Mouse (Mus musculus): Measurements from ENCODE around the gene Tmem30b.
A peak's percentile ranks its signal among the peaks of the same experiment; 100 is the strongest.

The Tmem30b gene

DNA sequence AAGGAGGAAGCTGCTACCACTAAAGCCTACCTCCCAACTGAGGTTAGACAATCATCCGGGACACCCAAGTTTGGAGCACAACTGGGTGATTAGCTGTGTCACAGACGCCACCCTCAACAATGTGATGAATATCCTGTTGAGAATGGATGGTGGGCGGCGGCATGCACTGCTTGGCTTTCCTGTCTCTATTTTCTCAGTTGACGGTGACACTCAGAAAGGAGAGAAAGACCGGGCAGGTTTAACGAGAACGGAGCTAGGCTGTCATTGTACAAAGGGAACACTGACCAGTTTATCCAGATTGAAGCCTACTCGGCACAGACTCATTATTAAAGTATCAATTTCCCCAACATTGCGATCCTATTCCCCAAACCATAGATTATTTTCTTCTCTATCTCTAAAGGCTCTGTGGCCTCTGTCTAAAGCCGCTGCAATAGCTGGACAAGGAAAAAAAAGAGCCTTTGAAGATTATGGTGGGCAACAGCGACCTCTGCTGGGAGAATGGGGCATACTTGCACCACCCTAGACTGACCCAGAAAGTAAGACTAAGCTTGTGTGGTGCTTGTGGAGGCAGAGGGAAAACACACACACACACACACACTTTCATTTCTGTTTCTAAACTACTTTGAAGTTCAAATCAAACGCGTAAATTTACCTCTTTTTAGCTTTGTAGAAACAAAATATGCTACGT is 29.0 kb downstream of the Tmem30b start:
- DNase-seq (ENCODE audit: low spot score in 2 of 2): peak in 1 of 2 experiments; percentile 63

DNA sequence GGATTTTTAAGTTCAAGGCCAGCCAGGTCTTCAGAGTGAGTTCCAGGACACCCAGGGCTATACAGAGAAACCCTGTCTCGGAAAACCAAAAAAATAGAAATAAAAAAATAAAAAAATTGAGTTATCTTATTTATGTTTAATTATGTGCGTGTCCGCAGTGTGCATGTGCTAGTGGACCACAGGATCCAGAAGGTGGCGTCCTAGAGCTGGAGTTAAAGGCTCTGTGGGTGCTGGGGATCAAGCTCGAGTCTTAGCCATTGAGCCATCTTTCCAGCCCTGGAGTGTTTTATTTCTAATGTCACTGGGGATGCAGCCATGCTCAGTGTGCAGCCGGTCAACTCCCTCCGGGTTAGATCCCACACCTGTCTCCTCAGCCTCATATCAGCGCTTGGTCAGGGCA is 29.7 kb downstream of the Tmem30b start:
- DNase-seq (ENCODE audit: low spot score in 2 of 2): no peak

GRCm38 (mm10) chr12:73514722-73515121 is 31.5 kb downstream of the Tmem30b start:
- DNase-seq (ENCODE audit: low spot score in 2 of 2): no peak

DNA sequence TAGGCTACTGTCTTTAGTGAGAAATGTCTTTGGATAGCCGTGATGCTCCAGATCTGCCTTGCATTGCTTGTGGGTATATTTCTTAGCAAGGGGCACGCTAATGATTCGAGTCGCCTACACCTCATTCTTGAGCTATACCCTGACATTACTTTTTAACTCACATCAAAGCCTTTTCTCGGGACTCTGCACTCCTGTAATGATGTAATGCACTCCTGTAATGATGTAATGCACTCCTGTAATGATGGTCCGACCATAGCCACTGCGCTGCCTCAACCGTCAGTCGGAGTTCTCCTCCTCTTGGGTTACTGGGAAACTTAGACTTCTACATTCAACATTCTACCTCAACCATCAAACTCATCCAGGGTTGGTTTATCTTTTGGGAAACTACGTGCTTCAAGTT is 32.2 kb downstream of the Tmem30b start:
- no peak for DNase-seq (ENCODE audit: low spot score in 2 of 2)

DNA sequence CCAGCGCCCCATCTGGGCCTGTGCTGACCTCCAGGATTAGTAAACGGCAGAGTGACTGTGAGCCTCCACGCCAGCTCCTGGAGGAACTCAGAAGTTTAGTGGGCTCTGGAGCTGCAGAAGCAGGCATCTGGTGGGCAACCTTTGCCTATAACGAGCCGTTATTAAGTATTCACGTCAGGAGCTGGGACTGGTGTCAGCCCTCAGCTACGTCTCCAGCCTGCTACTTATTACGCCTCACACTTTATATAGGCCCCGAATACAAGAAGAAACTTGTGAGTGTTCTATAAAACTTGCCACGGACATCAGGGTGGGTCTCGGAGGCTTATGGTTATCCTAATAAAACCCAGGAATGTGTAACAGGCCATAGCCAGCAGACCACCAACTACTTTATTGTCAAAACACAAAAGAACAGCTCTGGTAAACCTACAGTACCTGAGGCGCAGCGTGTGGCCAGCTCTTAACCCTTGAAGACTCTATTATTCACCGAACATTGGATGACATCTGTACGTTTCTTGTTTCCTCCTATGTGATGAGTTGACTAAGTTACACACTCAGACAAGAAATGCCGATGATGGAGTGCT is 34.6 kb downstream of the Tmem30b start:
- DNase-seq (ENCODE audit: low spot score in 2 of 2): no peak

DNA sequence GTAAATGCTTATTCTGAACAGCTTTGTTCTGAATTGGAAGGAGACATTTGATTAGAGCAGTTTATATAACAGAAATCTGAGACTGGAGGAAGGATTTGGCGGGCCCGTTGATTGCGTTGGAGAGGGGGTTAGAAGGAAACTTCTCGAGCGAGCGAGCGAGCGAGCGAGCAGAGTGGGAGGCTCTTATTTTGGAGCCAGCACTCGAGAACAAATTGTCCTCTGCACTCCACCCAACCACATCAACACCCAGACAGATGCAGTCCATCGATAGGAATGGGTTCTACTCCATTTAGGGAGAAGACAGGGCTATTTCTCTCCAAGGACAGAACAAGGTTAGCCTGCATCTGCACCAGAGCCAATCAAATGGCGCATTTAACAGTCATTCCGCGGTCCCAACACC is 39.1 kb downstream of the Tmem30b start:
- DNase-seq (ENCODE audit: low spot score in 2 of 2): no peak

DNA sequence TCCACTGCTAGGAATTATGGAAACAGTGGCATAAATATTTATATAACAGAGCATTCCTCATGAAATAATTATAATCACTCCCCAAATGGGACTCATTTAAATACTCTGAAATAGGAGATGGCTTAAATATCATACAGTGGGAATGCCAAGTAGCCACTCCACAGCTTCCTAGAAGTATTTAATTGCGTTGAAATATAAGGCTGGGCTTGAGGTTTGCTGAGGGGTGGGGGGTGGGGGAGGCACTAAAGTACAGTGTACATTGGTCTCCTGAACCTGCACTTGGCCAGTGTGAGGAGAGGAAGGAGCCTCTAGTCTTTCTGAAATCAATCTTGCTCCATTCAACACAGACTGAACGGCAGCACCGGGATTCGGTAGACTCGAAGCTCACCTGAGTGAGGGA is 39.5 kb downstream of the Tmem30b start:
- no peak for DNase-seq (ENCODE audit: low spot score in 2 of 2)

DNA sequence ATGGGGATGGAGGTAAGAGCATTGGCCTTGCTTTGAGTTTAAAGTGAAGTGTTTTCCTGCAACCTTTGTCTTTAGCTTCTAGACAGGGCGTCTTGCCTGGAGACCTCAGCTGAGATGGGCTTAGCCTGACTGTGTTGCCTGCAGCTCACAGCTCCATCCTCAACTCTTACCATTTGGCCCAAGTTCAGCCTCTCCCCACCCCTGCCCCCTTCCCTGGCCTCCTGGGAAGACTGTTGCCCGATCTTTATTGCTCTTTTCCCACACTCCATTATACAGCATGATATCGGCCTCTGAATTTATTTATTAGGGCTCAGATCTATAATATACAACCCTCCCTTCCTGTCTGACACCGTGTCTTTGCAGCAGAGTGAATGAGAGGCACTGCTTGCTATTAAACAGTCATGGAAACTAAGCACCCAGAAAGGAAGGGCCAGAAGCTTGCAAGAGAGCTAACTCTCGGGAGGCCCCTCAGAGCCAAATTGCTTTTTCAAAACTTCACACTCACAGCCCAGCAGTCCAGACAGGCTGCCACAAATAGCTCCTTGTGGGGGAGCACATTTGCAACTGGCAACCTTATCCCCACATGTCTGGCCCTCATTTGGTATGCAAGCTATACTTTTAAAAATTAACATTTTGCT is 45.4 kb downstream of the Tmem30b start:
- no peak for DNase-seq (ENCODE audit: low spot score in 2 of 2)

GRCm38 (mm10) chr12:73495172-73495571 is 51.0 kb downstream of the Tmem30b start:
- DNase-seq (ENCODE audit: low spot score in 2 of 2): no peak

DNA sequence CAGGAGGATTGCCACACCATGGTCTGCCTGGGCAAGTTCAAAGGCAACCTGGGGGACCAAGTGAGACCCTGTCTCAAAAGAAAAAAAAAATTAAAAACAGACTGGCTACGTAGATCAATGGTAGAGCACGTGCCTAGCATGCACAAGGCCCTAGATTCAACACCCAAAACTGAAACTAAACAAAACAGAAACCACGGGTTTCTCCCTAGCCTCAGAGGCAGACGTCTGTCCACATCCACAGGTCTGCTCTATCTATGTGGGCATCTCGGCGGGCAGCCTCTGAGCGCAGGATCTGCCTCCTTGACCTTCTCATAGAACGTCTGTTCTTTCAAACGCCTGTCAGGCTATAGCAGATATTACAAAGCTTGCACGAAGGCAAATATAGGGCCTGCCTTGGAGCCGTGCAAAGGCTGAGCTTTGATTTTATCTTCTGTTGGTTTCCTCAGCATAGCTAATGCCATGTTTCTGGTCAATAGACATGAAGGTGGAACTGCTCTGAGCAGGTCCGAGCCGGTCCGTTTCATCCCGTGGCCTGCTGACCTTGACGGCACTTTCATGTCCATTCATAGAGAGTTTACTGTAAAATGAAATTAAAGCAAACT is 52.2 kb downstream of the Tmem30b start:
- no peak for DNase-seq (ENCODE audit: low spot score in 2 of 2)
